Mouse (Mus musculus): ENCODE data around the gene Prkch. TPM values are rescaled to one million over a fixed set of nuclear protein-coding genes. Genes with fewer than 3 reads are reported as not detected.

Gene Prkch
- total RNA-seq, 2 experiments from 2014 or later, result 2.4 to 2.5 TPM

DNA sequence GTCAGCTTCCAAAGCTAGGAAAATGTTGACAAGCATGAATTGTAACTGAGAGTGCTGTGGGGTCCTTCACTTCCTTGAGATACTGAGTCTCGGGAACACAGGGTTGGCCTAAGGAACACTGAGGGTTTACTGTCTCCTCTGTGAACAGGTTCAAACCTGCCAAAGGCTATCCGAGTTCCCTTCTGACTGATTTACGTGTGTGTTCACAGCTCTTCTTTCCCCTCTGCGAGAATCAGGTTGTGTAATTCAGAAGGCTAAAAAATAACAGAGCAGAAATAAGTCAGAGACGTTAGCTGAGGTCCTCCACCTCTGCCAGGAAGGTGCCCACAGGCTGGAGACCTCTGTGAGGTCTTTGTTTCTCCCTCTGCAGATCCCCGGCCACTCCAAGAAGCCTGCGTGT is 148.3 kb downstream of the Prkch start:
- ATAC-seq (replicated peaks; ENCODE audit: low FRiP score, poor library complexity, severe bottlenecking), result no peak

DNA sequence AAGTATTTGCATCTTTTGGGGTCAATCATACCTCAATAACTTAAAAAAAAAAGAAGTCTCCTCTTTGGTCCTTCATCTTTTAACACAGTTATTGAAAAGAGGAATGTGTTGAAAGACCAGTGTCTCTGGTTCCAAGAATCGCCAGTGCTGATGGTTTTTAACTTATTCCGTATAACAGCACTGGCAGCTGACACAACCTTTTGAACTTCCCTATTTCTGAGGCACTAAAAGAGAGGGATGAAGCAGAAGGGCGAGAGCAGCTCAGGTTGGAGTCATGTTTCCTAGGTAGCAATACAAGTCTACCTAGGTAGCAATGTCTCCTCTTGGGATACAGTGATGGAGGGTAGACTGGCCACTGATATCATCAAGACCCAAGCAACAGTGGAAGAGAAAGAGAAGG is 152.3 kb downstream of the Prkch start:
- no peak for ATAC-seq (replicated peaks; ENCODE audit: low FRiP score, poor library complexity, severe bottlenecking)

DNA sequence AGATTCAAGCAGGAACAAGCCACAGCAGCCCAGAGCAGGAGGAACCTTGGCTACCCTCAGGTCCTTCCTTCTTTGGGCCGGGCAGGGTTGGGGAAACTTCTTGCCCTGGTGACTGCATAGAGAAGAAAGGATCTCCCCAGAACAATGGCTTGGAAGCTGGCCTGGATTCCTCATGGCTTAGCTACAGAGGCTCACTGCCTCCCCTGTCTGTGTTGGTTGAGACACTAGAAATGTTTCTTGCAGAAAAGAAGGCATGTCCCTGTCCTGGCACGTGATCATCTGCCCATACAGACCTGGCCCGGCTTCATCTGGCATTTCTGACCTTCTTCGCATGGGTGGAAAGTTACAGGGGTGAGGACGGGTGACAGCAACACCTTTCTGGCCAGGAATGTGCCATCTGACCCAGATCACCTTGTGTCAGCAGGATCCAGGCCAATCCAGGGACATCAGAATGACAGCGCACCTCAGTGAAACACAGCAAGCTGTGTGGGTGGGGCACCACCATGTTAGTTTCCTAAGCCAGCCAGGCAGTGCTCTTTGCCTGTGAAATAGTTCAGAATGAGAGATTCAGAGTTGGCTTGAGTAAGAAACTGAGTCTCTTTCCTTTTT is 155.1 kb downstream of the Prkch start:
- no peak for ATAC-seq (replicated peaks; ENCODE audit: low FRiP score, poor library complexity, severe bottlenecking)

GRCm38 (mm10) chr12:73742577-73742976 is 158.0 kb downstream of the Prkch start:
- no peak for ATAC-seq (replicated peaks; ENCODE audit: low FRiP score, poor library complexity, severe bottlenecking)

DNA sequence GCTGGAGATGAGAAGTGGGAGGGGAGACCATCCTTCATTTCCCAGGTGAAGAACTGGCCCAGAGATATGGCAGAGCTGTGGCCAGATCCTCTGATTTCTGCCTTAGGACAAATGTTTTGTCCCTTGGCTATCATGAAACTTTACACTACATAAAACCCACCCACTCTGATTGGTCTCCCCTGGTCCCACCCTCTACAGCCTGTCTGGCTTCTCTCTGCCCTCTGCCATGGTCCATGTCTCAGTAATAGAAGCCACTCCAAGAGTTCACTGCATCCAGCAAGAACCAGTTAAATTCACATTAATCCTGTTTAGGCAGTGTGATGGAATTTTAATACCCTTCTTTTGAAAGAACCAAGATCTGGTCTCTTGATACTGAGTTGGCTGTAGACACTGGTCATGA is 158.5 kb downstream of the Prkch start:
- ATAC-seq (replicated peaks; ENCODE audit: low FRiP score, poor library complexity, severe bottlenecking), result no peak

DNA sequence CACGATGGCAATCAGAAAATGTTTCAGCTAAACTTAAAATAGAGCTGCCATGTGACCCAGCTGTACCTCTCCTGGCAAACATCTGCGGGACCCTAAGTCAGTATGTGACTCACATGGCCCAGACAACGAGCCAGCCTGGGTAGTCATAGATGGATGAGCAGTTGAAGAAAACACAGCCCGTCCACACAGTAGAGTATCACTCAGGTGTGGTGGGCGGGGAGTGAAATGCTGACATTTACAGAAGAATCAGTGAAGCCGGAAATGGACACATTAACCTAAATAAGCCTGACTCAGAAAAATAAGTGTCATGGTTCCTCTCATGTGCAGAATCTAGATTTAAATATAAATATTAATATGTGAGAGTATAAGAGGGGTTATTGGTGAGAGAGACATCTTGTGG is 161.5 kb downstream of the Prkch start:
- ATAC-seq (replicated peaks; ENCODE audit: low FRiP score, poor library complexity, severe bottlenecking), result no peak

DNA sequence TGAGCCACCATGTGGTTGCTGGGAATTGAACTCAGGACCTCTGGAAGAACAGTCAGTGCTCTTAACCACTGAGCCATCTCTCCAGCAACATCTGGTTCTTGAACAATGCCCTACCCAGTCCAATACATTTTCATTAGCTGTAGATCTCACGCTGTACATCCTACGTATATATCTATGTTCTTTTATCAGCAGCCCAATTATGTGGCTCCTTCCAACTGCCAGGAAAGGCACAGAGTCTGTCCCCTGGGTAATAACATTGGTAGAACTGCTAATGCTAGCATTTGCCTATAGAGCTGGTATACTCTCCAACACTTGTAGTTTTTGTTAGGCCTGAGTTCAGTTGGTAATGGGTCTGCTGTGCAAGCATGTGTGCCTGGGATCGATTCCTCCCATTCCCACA is 163.8 kb downstream of the Prkch start:
- no peak for ATAC-seq (replicated peaks; ENCODE audit: low FRiP score, poor library complexity, severe bottlenecking)

GRCm38 (mm10) chr12:73754476-73755150 is 170.0 kb downstream of the Prkch start:
- no peak for ATAC-seq (replicated peaks; ENCODE audit: low FRiP score, poor library complexity, severe bottlenecking)

- no peak for ATAC-seq (replicated peaks; ENCODE audit: low FRiP score, poor library complexity, severe bottlenecking)
These were observed 171.1 kb downstream of the Prkch start for GRCm38 (mm10) chr12:73755646-73756045.

DNA sequence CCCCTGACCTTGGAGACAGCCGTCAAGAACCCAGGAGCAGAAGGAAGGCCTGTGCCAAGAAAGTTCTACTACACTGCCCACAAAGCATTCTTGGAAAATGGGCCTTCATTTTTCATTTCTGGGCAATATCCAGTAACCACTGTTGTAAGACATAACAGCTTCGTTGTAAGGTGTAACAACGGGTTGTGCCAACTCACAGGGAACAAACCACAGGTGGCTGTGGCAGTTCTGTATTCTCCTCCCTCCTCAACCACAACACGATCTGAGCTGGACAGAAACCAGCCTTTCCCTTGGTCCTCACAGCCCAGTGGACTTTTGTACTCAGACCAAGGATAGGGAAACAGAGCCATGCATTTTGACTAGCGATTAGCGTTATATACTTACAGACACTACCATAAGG is 171.9 kb downstream of the Prkch start:
- ATAC-seq (replicated peaks; ENCODE audit: low FRiP score, poor library complexity, severe bottlenecking), result no peak

DNA sequence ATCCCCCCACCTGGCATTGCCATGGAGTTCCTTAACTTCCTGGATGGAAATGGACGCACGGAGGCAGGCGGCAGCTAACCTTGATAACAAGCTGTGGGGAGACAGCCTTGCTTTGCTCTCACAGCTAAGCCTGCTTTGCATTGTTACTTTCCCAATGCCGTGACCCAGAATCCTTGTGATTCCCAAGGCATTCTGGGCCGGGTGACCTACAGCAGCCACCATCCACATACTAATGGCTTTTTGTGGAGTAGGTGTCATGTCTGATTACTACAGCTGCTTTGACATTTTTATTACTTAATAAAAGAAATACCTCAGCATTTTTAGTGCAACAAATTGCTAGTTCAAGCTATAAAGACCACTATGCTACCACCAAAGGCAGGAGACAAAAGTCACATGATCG is 177.4 kb downstream of the Prkch start:
- ATAC-seq (replicated peaks; ENCODE audit: low FRiP score, poor library complexity, severe bottlenecking), result no peak

DNA sequence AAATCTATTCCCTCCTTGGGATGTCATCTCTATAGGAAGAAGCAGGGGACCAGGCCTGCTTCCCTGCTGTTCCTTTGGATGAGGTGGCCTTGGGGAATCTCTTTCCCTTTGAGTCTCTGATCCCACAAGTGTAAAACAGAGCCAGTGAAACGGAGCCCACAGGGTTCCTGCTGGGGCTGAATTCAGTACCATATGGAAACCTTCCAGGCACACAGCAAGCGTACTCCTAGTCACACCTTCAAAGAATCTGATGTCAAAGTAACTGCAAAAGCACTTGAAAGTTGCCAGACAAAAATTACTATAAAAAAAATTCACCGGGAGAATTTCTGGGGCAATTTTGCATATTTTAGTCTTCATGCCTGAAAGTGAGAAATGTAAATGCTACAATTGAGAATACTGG is 178.2 kb downstream of the Prkch start:
- no peak for ATAC-seq (replicated peaks; ENCODE audit: low FRiP score, poor library complexity, severe bottlenecking)

DNA sequence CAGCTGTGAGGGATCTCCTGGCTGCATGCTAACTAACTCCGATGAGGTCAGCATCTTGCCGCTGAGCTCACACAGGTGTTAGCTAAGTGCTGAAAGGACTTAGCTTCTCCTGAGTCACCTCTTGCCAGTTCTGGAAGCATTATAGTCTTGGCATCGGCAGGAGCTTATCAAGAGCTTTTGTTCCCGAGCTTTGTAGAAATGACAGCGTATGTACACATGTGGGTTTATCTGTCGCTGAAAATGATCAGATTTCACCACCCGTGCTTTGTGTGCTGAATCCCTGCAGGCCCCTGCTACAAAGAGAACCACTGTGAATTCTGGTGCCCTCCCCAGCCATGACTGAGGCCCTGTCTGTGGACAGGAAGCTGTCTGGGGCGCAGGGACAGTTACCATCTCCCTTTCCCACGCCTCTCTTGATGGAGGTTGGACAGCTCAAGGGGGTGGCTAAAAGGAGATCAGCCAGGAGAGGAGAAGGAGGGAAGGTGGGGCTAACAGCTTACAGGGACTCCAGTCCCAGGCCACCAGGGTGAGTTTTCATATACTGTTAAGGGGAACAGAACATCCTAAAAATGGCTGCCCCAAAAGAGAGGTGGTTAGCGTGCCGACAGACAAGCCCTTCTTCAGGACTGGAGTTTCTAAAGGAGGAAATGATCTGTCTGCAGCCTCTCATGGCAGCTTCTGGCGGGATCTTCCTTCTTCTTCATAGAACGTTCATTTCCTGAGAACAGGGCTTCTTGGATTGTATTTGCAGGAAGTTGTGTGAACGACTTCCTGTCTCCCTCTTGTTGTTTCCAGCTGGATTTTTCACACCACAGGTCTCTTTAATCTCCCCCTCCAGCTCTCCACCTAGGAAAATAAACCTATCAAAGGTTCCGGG is 180.3 kb downstream of the Prkch start:
- no peak for ATAC-seq (replicated peaks; ENCODE audit: low FRiP score, poor library complexity, severe bottlenecking)

GRCm38 (mm10) chr12:73766152-73766551 is 181.6 kb downstream of the Prkch start:
- no peak for ATAC-seq (replicated peaks; ENCODE audit: low FRiP score, poor library complexity, severe bottlenecking)

GRCm38 (mm10) chr12:73768788-73769187 is 184.2 kb downstream of the Prkch start:
- no peak for ATAC-seq (replicated peaks; ENCODE audit: low FRiP score, poor library complexity, severe bottlenecking)

DNA sequence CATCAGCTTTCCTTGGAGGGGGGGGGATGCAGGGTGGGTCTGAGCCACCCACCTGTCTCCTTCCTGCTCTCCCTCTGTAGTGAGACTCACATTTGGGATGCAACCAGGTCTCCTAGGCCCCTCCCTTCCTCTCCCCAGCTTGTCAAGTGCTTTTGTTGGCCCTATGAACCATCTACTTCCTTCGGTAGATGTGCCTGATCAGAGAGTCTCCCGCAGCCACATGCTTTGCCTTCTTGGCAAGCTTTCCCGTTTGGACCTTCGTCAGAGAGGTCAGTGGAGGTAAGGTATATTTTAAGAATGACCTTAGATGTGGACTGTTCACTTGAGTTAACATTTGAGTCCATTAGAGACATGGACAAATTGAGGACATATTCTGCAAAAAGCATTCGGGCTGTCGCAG is 184.9 kb downstream of the Prkch start:
- ATAC-seq (replicated peaks; ENCODE audit: low FRiP score, poor library complexity, severe bottlenecking), result no peak

GRCm38 (mm10) chr12:73770771-73771170 is 186.2 kb downstream of the Prkch start:
- no peak for ATAC-seq (replicated peaks; ENCODE audit: low FRiP score, poor library complexity, severe bottlenecking)

GRCm38 (mm10) chr12:73774793-73775385 is 190.3 kb downstream of the Prkch start:
- no peak for ATAC-seq (replicated peaks; ENCODE audit: low FRiP score, poor library complexity, severe bottlenecking)

DNA sequence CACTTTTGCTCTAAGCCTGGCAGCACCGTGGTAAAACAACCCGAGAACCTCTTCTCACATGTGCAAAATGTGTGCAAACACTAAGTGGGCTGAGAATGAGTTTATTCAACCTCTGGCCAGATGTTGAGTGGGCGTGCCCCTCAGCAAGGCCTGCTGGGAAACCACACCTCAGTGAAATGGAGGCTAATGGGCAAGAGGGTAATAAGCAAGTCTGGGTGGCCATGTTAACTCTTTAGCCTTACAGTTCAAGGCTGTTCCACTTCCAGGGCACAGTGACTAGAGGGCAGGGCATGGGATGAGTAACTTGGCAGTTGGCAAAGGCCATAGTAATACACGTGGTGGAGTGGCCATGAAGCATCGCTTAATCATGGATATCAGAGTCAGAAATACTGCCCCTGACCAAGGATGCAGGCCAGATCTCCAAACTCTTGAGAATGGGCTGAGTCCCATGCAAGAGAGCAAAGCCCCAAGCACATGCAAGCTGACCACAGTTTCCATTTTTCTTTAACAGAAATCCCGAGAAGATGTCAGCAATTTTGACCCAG is 191.9 kb downstream of the Prkch start:
- no peak for ATAC-seq (replicated peaks; ENCODE audit: low FRiP score, poor library complexity, severe bottlenecking)

DNA sequence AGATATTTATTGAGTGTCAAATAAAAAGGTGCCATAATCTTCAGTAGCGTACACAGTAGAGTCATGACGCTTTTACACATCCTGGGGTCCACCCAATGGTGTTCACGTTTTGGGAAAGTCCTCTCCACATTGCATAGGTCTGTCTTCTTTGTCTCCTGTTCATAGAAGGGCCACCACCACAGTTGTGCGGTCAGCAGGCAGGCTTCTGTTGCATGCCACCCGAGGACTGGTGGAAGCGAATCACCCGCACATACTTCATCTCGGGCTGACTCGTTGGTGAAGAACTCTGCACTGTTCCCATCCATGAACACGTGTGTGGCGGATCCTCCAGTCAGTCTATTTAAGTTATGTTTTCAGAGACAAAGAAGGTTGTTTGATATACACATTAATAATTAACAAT is 193.1 kb downstream of the Prkch start:
- ATAC-seq (replicated peaks; ENCODE audit: low FRiP score, poor library complexity, severe bottlenecking), result no peak
